Mouse (Mus musculus): ENCODE measurements around the gene Fars2.

DNA sequence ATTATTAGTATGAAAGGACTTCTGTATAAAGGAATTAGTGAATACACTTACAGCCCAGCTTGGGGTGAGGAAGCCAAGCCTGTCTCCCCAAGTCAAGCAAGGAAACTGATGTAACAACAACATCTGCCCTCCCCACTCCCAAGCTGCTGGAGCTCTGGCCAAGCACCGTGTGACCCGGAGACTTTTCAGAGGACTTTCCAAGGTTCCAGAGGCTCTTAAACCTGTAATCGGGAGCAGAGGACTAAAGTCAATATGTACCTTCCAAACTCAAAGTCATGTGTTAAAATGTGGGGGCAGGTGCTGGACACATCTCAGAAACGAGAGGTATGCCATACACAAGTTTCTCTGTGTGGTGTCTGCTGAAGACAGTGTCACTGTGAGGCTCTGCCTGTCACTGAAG, 566.4 kb downstream of the Fars2 start:
- no peak for TF ChIP-seq CTCF (IDR thresholded peaks at IDR 0.05; ENCODE audit: low read depth)
- TF ChIP-seq EP300 (IDR thresholded peaks at IDR 0.05; ENCODE audit: low read depth): no peak

Data from liver, postnatal 0 days (tissue).